Mouse (Mus musculus) myocyte (in vitro differentiated cells): ENCODE results near the gene Pla2g2d.

Experiments used
- E2F4 ChIP-seq: IDR thresholded peaks from one replicate; pipeline ENCODE4 v1.6.1; 2011; ENCODE audit warnings: mild to moderate bottlenecking, control low read depth, moderate library complexity; ENCODE audit not compliant: insufficient read depth
- MAX ChIP-seq: IDR thresholded peaks from one replicate; pipeline ENCODE4 v1.6.1; 2011; ENCODE audit warnings: low read depth, mild to moderate bottlenecking, control low read depth
- POLR2A ChIP-seq: IDR thresholded peaks from one replicate; pipeline ENCODE4 v1.6.1; 2011; ENCODE audit warnings: low read depth, mild to moderate bottlenecking, control low read depth, moderate library complexity; ENCODE audit not compliant: insufficient read length
- SRF ChIP-seq: IDR thresholded peaks from one replicate; pipeline ENCODE4 v1.6.1; 2011; ENCODE audit warnings: low read depth; ENCODE audit not compliant: control insufficient read depth, insufficient read length
- TCF12 ChIP-seq: IDR thresholded peaks from one replicate; pipeline ENCODE4 v1.6.1; 2011; ENCODE audit warnings: mild to moderate bottlenecking, control low read depth; ENCODE audit not compliant: poor library complexity, insufficient read depth, severe bottlenecking

DNA sequence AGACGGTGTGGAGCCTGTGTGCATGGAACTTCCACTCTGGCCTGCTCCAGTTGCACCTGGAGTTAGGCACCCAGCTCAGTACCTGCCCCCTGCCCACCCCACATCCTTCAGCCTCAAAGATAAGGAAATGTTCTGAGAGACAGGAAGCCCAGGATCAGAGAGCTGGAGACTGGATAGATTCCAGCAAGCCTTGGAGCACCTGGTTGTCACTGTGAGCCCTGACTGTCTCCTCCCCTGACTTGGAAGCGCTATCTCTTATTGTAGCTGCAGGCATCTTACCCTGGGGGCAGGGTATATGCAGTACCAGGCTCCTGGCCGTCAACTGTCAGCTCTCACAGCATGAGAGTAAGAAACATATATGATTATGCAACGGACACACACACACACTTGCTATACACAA, 20.1 kb upstream of the Pla2g2d start:
- no peak for TF ChIP-seq POLR2A
- no peak for TF ChIP-seq SRF
- no peak for TF ChIP-seq MAX
- TF ChIP-seq TCF12: no peak
- TF ChIP-seq E2F4: no peak
